Mouse (Mus musculus) cortical plate, adult 2 months (tissue): ENCODE data around the gene Slc38a3. TPM values are rescaled to one million over a fixed set of nuclear protein-coding genes. Genes with fewer than 3 reads are reported as not detected.
A peak's percentile ranks its signal among the peaks of the same experiment; 100 is the strongest.

Source experiments
- H3K27ac ChIP-seq: fragments of 200-500 bp; 2 replicates; pipeline ENCODE4 v1.5.1; 2012; ENCODE audit warnings: low read length, control low read depth, inconsistent platforms; ENCODE audit not compliant: insufficient read depth
- H3K4me1 ChIP-seq: fragments of 200-500 bp; 2 replicates; pipeline ENCODE4 v1.6.1; 2011; ENCODE audit warnings: low read length; ENCODE audit not compliant: control insufficient read depth, insufficient read depth
- H3K4me3 ChIP-seq: fragments of 200-500 bp; 2 replicates; pipeline ENCODE4 v1.5.1; 2011; ENCODE audit warnings: mild to moderate bottlenecking, low read length, control low read depth; ENCODE audit not compliant: insufficient read depth
- CTCF ChIP-seq: fragments of 200-500 bp; IDR thresholded peaks from 2 replicates; pipeline ENCODE4 v1.5.1; 2011; ENCODE audit warnings: mild to moderate bottlenecking, control low read depth, low read length; ENCODE audit not compliant: insufficient read depth; ENCODE audit errors: extremely low read depth
- POLR2A ChIP-seq: fragments of 200-500 bp; IDR thresholded peaks from 2 replicates; pipeline ENCODE4 v1.6.1; 2011; ENCODE audit warnings: mild to moderate bottlenecking, low read length, control low read depth; ENCODE audit not compliant: insufficient read depth; ENCODE audit errors: extremely low read depth
- polyA plus RNA-seq: library from polyadenylated mRNA; depleted of rRNA; stranded (reverse); fragments of >200 nt; gene quantifications from 2 replicates; pipeline ENCODE4 v1.2.3, GENCODE M21; 2012

Gene Slc38a3
- polyA plus RNA-seq, 1 experiment = 156 TPM

DNA sequence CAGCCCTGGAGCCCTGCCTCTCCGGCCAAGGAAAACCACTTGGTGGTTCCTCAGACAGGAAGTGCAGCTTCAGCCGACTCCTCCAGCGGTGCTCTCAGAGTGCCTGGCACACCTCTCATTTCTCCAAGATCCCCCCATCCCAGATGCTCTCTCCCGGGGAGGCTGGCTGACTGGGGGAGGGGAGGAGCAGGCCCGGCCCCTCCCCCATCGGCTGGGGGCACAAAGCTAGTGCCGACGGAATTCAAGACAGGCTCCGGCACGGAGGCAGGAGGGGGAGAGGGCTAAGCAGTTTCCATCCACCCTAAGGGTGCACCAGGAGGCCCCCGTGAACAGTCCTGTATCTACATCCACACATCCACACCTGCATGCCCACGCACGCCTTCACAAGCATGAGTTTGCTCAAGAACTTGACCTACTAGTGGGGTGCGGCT lies 37.5 kb upstream of the Slc38a3 start:
- peak overlapping the region; percentile 9; the same call in 1 of the 2 replicates for H3K4me3 ChIP-seq
- TF ChIP-seq CTCF = no peak
- no peak for TF ChIP-seq POLR2A
- 0 out of 2 replicates have a peak, but pooled peaks cover under 1% of the 10 kb centered on the region for H3K4me1 ChIP-seq
- no peak overlapping the region for H3K27ac ChIP-seq

DNA sequence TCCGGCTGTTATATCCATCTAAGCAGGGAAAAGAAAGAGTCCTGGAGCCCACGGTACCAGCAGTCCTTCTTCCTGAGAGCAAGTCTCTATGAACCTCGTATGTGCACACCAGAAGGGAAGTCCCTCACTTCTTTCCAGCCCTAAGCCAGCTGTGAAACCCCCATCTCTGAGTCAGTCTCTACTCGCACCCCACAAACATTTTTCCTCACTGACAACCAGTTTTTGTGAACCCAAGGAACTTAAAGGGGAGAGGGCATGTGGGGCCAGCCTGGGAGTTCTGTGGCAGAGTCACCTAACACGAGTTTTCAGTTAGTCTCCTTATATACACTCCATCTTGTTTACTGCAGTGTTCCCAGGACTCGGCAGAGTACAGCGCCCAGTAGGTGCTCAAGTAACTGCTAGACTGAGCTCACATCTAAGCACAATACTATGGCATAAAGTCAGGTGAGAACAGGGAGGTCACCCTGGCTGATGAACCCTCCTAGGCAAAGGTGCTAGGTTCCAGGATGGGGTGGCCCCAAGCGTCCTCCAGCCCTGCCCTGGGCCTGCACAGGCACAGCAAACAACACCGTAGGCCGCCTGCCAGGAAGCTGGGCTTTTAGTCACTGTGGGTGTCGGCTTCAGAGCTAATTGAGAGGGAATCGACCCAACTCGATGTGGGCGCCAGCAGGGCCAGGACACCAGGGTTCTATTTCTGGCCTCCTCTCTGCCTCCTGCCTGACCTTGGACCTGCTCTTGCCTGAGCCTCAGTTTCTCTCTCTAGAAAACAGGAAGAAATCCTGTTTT lies 34.2 kb upstream of the Slc38a3 start:
- Histone ChIP-seq H3K4me1 (peaks cover 3% of the 10 kb centered on the region; the same call in 1 of the 2 replicates), H3K4me3 (no peak overlapping the region), H3K27ac (no peak overlapping the region)
- TF ChIP-seq CTCF (no peak), POLR2A (no peak)

DNA sequence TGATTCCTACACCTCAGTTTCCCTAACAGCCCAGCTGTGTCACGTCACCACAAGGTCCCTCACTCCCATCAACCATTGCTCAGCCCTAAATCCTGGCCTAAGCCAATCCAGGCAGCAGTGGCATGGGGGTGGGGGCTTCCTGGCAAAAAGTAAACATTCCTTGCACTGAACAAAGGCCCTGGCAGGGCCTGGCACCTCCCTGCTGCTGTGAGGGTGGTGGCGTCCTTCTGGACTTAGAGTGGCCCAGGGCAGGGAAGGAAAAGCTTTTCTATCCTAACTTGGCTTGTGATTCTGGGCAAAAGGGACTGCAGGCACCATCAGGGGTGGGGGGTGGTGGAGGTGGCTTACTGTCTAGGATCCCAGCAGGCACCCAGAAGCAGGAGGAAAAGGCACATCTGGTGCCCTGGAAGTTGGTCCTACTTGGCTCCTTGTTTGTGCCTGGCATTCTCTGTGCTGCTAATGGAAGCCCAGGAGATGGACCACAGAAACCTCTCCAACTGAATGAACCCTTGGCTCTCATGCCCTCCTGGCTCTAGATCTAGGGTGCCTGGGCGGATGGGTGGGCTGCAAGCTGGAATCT lies 33.4 kb upstream of the Slc38a3 start:
- no peak overlapping the region for H3K4me3 ChIP-seq
- TF ChIP-seq CTCF = no peak
- TF ChIP-seq POLR2A = no peak
- H3K27ac ChIP-seq = no peak overlapping the region
- H3K4me1 ChIP-seq = peaks cover 3% of the 10 kb centered on the region; the same call in 1 of the 2 replicates

DNA sequence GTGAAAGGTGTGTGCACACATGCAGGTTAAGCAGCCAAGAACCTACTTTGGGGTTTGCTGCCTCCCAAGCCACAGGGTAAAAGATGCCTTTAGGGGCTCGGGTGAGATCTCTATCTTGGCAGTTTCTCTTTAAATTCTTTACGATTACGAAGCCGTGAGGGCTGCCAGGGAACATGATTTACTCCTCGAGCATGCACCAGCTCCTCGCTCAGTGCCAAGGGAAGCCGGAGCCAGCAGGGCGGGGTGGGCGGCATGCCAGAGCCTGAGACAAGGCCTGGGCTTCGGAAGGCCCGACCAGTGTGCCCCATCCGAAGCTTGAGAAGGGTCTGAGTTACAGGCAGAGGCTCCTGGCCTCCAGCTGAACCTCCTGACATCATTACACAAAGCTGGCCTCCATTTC lies 32.3 kb upstream of the Slc38a3 start:
- TF ChIP-seq POLR2A (no peak), CTCF (no peak)
- Histone ChIP-seq H3K4me1 (peaks cover 3% of the 10 kb centered on the region; the same call in 1 of the 2 replicates), H3K4me3 (no peak overlapping the region), H3K27ac (no peak overlapping the region)

DNA sequence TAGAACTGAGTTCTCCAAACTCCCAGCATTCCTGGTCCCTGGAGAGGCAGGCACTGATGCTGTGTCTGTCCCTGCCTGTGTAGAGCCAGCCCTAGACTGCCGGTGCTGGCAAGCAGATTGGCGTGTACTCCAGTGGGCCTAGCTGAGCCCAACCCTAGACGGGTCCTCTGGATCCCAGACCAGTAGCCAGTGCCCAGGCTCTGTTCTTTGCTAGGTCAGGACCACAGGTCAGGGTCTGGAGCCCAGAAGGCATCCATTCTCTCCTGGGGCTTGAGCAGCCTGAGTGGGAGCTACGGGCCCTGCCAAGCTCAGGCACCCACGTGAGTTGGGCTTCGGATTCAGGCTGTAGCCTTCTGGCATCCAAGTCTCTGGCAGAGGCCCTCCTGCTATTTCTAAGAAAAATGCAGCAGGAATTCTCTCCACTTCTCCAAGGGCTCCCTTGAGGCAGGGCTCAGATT lies 30.8 kb upstream of the Slc38a3 start:
- Histone ChIP-seq H3K4me3 (no peak overlapping the region), H3K4me1 (peaks cover 3% of the 10 kb centered on the region; the same call in 1 of the 2 replicates), H3K27ac (peak overlapping the region; percentile 65; the same call in 1 of the 2 replicates)
- no peak for TF ChIP-seq CTCF
- no peak for TF ChIP-seq POLR2A

DNA sequence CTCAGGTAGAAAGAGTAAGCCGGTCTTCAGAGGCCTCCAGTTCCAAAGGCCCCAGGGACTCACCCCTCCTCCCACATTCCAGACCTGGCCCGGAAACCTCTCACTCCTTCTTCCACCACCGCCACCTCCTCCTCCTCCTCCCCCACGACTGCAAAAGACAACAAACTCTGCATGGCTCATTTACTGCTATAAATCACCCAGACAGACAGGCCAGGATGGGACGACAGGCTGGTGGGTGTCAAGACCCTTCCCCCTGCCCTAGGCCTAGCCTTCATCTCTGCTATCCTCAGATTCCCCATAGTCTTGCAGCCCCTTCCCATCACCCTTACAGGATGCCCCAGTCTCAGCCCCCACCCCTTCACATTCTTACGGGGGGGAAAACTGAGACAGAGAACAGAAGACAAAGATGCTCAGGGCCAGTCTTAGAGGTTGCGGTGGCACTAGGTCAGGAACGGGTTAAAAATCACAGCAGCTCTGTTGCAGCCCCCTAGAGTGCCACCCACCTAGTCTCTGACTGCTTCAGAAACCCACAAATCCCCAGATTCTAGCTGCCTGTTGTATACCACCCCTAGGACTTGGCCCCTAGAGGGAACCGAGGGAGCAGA lies 30.1 kb upstream of the Slc38a3 start:
- no peak overlapping the region for H3K27ac ChIP-seq
- H3K4me1 ChIP-seq = peaks cover 3% of the 10 kb centered on the region; the same call in 1 of the 2 replicates
- TF ChIP-seq CTCF = no peak
- no peak for TF ChIP-seq POLR2A
- no peak overlapping the region for H3K4me3 ChIP-seq

DNA sequence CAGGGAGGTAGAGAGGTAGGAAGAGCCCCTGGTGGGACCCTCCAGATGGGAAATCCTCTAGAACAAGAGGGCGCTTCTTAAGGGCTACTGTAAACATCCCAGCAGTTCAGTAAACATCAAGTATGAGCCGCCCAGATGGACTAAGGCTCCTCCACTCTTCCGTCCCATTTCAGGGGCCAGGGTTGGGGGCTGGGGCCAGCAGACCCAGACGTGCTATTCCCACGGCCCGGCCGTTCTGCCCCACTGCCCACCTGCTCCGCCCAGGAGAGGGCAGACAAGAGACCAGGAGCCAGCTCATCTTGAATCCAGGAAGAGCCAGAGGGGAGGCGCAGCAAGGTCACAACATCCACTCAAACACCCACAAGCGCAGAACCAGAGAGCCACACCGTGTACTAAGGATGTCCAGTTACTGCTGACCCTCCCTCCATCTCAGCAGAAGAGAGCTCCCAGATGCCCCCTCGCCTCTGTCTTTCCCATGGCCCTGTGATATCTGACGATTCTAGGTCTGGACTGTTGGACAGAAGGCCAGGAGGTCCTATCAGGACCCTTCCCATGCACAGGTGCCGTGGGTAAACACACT lies 29.4 kb upstream of the Slc38a3 start:
- H3K27ac ChIP-seq = no peak overlapping the region
- TF ChIP-seq POLR2A (no peak), CTCF (no peak)
- H3K4me1 ChIP-seq = peaks cover 3% of the 10 kb centered on the region; the same call in 1 of the 2 replicates
- no peak overlapping the region for H3K4me3 ChIP-seq

DNA sequence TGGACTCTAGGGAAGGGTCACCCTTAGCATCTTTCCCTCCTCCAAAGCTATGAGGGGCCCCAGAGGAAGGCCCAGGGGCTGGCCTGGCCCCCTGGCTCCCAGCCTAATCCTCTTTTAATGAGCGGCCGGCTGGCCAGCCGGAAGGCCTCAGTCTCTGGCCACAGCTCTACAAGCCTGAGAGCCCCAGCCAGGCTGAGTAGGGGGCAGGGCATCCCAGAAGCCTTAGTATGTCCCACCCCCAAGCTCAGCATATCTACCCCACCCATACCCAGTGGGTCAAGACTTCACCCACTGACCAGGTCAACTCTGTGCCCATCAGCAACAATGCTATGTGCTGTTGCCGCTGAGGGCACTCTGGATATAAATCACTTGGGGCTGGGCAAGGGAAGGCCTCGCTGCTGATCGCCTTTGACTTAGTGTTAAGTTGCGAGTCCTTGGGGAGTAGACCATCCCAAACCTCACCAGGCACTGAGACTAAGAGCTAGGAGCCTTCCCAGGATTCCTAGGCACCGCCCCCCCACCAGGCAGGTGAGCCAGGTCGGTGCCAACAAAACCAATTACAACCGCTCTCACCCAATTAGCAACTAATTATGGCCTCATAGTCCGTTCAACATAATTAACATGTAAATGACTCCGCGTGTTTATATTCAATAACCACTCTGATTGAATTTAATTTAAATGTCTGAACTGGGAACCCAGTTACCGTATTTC lies 28.6 kb upstream of the Slc38a3 start:
- TF ChIP-seq CTCF (no peak), POLR2A (no peak)
- H3K4me3 ChIP-seq = no peak overlapping the region
- H3K4me1 ChIP-seq = peaks cover 3% of the 10 kb centered on the region; the same call in 1 of the 2 replicates
- no peak overlapping the region for H3K27ac ChIP-seq

DNA sequence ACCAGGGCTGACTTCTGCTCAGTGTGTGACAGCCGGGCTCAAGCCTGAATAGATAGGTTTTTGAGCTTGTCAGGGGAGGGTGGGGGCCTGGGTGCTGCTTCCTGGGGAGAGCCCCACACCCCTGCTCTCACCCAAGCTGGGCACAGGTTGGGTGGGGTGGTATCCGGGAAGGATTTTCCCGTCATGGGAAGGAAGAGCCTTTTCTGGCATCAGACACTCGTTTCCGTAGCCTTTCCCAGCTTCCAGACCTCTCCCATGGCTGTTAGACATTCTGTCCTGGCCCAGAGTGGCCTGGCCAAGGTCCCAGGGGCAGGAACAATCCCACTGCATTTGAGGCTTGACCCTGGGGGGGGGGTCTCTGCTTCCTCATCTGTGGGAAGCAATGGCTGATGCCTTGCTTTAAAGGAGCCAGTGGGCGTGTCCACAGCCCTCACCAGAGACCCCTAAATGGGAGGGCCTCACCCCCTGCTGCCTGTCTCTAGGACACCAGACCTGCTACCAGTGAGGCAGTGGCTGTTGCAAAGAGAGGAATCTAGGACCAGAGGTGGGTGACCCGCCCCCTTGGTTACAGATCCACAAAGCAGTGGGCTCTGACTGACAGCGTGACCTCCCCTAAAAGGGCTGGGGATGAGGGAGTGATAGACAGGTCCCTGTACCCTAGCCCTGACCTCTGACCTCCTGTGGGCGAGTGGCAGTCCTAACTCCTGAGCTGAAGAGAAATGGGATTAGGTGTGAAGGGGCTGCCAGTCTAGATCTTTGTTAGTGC lies 27.7 kb upstream of the Slc38a3 start:
- TF ChIP-seq CTCF = no peak
- no peak for TF ChIP-seq POLR2A
- H3K4me3 ChIP-seq = no peak overlapping the region
- H3K4me1 ChIP-seq = peaks cover 3% of the 10 kb centered on the region; the same call in 1 of the 2 replicates
- no peak overlapping the region for H3K27ac ChIP-seq
